Mouse (Mus musculus): ENCODE results near the gene Gm9774. TPM values are rescaled to one million over a fixed set of nuclear protein-coding genes. Genes with fewer than 3 reads are reported as not detected.

The Gm9774 gene
- polyA plus RNA-seq, 1 experiment from 2014 or later = 7.5 TPM

GRCm38 (mm10) chr3:92417782-92418181 lies 11.4 kb downstream of the Gm9774 start, which contains the start of gene Sprr2j-ps:
Sprr2j-ps (plus strand) TSS chr3:92418082.
- no peak within 1 kb of the TSS for H3K27ac ChIP-seq (ENCODE audit: low read length)
- ATAC-seq (ENCODE audit: insufficient number of reproducible peaks, insufficient read depth, low FRiP score, low read depth) = no peak
- H3K4me2 ChIP-seq (replicated peaks; ENCODE audit: low read depth, low read length) = no peak within 1 kb of the TSS
- no peaks in the 10 kb centered on the region for H3K4me1 ChIP-seq (ENCODE audit: control insufficient read depth, insufficient read depth, low read length)
- 90% methylated on average over 2 of the region's 2 CpGs for WGBS
- no peak within 1 kb of the TSS for H3K9ac ChIP-seq (replicated peaks; ENCODE audit: low read depth, low read length)
- no peak within 1 kb of the TSS for H3K4me3 ChIP-seq (ENCODE audit: low read depth, low read length)
- no peaks in the 10 kb centered on the region for H3K36me3 ChIP-seq (ENCODE audit: control insufficient read depth, insufficient read depth, low read length)
- no peaks in the 10 kb centered on the region for H3K9me3 ChIP-seq (ENCODE audit: control insufficient read depth, low read depth, low read length)
- no peaks in the 10 kb centered on the region for H3K27me3 ChIP-seq (ENCODE audit: control insufficient read depth, insufficient read depth, low read length)

DNA sequence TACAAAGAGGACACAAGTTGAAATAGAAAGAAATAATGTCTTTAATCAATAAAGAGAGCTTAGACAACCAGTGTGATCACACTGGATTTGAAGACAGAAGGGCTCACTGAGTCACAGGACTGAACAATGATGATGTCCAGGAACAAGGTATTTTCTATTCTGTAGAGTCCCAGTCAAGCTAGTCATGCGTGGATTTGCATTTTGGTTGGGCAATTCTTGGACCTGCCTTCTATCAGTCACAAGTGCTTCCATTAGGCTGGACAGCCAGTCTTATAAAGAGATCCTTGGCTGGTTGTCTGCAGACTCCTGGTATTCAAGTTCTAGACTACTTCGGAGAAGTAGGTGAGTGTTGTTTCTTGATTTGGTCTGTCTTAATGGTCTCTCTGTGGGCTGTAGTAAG lies 21.5 kb downstream of the Gm9774 start, which contains the start of gene Sprr2i:
Sprr2i (plus strand) TSS at position 301 of the 400 bp plus-strand sequence.
- H3K36me3 ChIP-seq (ENCODE audit: control insufficient read depth, insufficient read depth, low read length) = no peaks in the 10 kb centered on the region
- H3K4me1 ChIP-seq (ENCODE audit: control insufficient read depth, insufficient read depth, low read length) = no peaks in the 10 kb centered on the region
- no peak within 1 kb of the TSS for H3K4me3 ChIP-seq (ENCODE audit: low read depth, low read length)
- H3K27ac ChIP-seq (ENCODE audit: low read length) = no peak within 1 kb of the TSS
- H3K9ac ChIP-seq (replicated peaks; ENCODE audit: low read depth, low read length) = no peak within 1 kb of the TSS
- 84% methylated on average over 2 of the region's 2 CpGs for WGBS
- no peaks in the 10 kb centered on the region for H3K27me3 ChIP-seq (ENCODE audit: control insufficient read depth, insufficient read depth, low read length)
- H3K9me3 ChIP-seq (ENCODE audit: control insufficient read depth, low read depth, low read length) = no peaks in the 10 kb centered on the region
- H3K4me2 ChIP-seq (replicated peaks; ENCODE audit: low read depth, low read length) = no peak within 1 kb of the TSS
- no peak for ATAC-seq (ENCODE audit: insufficient number of reproducible peaks, insufficient read depth, low FRiP score, low read depth)

DNA sequence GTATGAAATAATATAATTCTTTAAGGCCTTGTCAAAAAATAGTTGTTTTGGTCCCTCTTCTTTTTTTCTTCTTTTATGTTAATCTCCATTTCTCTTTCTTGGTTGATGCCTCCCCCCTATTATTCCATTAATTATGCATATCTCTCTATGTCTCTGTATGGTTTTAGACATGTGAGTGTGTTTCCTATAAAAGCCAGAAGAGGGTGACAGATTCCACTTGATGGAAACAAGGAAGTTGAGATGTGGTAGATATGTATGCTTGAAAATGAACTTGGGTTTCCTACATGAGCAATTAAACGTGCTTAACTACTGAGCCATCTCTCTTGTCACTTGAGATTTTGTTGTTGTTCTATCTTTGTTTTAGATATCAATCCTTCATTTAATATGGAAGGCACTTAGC lies 34.9 kb downstream of the Gm9774 start:
- Histone ChIP-seq H3K27ac (ENCODE audit: low read length) (no peak overlapping the region), H3K4me2 (replicated peaks; ENCODE audit: low read depth, low read length) (no peak overlapping the region), H3K9ac (replicated peaks; ENCODE audit: low read depth, low read length) (no peak overlapping the region), H3K9me3 (ENCODE audit: control insufficient read depth, low read depth, low read length) (no peaks in the 10 kb centered on the region), H3K36me3 (ENCODE audit: control insufficient read depth, insufficient read depth, low read length) (no peaks in the 10 kb centered on the region), H3K4me1 (ENCODE audit: control insufficient read depth, insufficient read depth, low read length) (no peaks in the 10 kb centered on the region), H3K4me3 (ENCODE audit: low read depth, low read length) (no peak overlapping the region), H3K27me3 (ENCODE audit: control insufficient read depth, insufficient read depth, low read length) (no peaks in the 10 kb centered on the region)
- 45% methylated on average over 1 of the region's 1 CpGs for WGBS
- ATAC-seq (ENCODE audit: insufficient number of reproducible peaks, insufficient read depth, low FRiP score, low read depth) = no peak

DNA sequence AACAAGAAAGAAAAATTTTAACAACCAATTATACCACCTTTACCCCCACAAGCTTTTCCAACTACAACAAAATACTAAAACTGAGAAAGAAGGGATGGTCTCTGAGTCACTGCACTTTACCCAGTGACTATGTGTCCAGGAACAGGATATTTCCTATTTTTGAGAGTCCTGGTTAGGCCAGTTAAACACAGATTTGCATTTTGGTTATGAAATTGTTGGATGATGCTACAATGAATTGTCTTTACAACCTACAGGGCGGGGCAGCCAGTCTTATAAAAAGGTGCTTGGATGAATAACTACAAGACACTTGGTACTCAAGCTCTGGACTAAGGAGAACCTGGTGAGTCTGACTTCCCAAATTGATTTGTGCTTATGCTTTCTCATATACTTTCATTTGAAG lies 43.8 kb downstream of the Gm9774 start, which contains the start of gene Sprr2h:
Sprr2h (plus strand) TSS at position 301 of the 400 bp plus-strand sequence.
- no peak within 1 kb of the TSS for H3K27ac ChIP-seq (ENCODE audit: low read length)
- H3K4me1 ChIP-seq (ENCODE audit: control insufficient read depth, insufficient read depth, low read length) = no peaks in the 10 kb centered on the region
- no peak within 1 kb of the TSS for H3K4me2 ChIP-seq (replicated peaks; ENCODE audit: low read depth, low read length)
- H3K9ac ChIP-seq (replicated peaks; ENCODE audit: low read depth, low read length) = no peak within 1 kb of the TSS
- H3K36me3 ChIP-seq (ENCODE audit: control insufficient read depth, insufficient read depth, low read length) = no peaks in the 10 kb centered on the region
- ATAC-seq (ENCODE audit: insufficient number of reproducible peaks, insufficient read depth, low FRiP score, low read depth) = no peak
- WGBS = 82% methylated on average over 1 of the region's 1 CpGs
- no peaks in the 10 kb centered on the region for H3K27me3 ChIP-seq (ENCODE audit: control insufficient read depth, insufficient read depth, low read length)
- no peaks in the 10 kb centered on the region for H3K9me3 ChIP-seq (ENCODE audit: control insufficient read depth, low read depth, low read length)
- no peak within 1 kb of the TSS for H3K4me3 ChIP-seq (ENCODE audit: low read depth, low read length)

Other genes starting within 250 kb of the Gm9774 start
- gene Sprr2a1, start 213.6 kb downstream of the Gm9774 start, polyA plus RNA-seq (2014; fragmentation: Nextera tagmentation; extraction: Ambion mirVana) = 5.3 and 7.6 TPM in 2 replicates
- 258 and 291 TPM in 2 replicates for gene Sprr2a2, start 213.5 kb downstream of the Gm9774 start, polyA plus RNA-seq (2014; fragmentation: Nextera tagmentation; extraction: Ambion mirVana)
- gene Sprr2a3, start 144.0 kb downstream of the Gm9774 start, polyA plus RNA-seq (2014; fragmentation: Nextera tagmentation; extraction: Ambion mirVana) = 19.7 and 23.0 TPM in 2 replicates
- gene Sprr2b, start 112.8 kb downstream of the Gm9774 start, polyA plus RNA-seq (2014; fragmentation: Nextera tagmentation; extraction: Ambion mirVana) = not detected in 2 replicates
- not detected in 2 replicates for gene Sprr2d, start 90.3 kb downstream of the Gm9774 start, polyA plus RNA-seq (2014; fragmentation: Nextera tagmentation; extraction: Ambion mirVana)
- not detected in 2 replicates for gene Sprr2e, start 77.3 kb downstream of the Gm9774 start, polyA plus RNA-seq (2014; fragmentation: Nextera tagmentation; extraction: Ambion mirVana)
- gene Sprr2f, start 64.2 kb downstream of the Gm9774 start, polyA plus RNA-seq (2014; fragmentation: Nextera tagmentation; extraction: Ambion mirVana) = not detected in 2 replicates
- not detected in 2 replicates for gene Sprr2h, start 43.7 kb downstream of the Gm9774 start, polyA plus RNA-seq (2014; fragmentation: Nextera tagmentation; extraction: Ambion mirVana)
- not detected in 2 replicates for gene Sprr2i, start 21.4 kb downstream of the Gm9774 start, polyA plus RNA-seq (2014; fragmentation: Nextera tagmentation; extraction: Ambion mirVana)
- gene Sprr2j-ps, start 11.3 kb downstream of the Gm9774 start, polyA plus RNA-seq (2014; fragmentation: Nextera tagmentation; extraction: Ambion mirVana) = not detected in 2 replicates
- not detected in 2 replicates for gene Sprr2k, start 3.2 kb upstream of the Gm9774 start, polyA plus RNA-seq (2014; fragmentation: Nextera tagmentation; extraction: Ambion mirVana)
- not detected in 2 replicates for gene Sprr1b, start 9.4 kb upstream of the Gm9774 start, polyA plus RNA-seq (2014; fragmentation: Nextera tagmentation; extraction: Ambion mirVana)
- 0.20 and 0.97 TPM in 2 replicates for gene Sprr3, start 29.3 kb upstream of the Gm9774 start, polyA plus RNA-seq (2014; fragmentation: Nextera tagmentation; extraction: Ambion mirVana)
- gene Sprr1a, start 56.5 kb upstream of the Gm9774 start, polyA plus RNA-seq (2014; fragmentation: Nextera tagmentation; extraction: Ambion mirVana) = 26.0 and 31.7 TPM in 2 replicates
- not detected in 2 replicates for gene Sprr4, start 71.1 kb upstream of the Gm9774 start, polyA plus RNA-seq (2014; fragmentation: Nextera tagmentation; extraction: Ambion mirVana)
- gene 2310046K23Rik, start 105.1 kb upstream of the Gm9774 start, polyA plus RNA-seq (2014; fragmentation: Nextera tagmentation; extraction: Ambion mirVana) = not detected in 2 replicates
- gene Ivl, start 144.3 kb upstream of the Gm9774 start, polyA plus RNA-seq (2014; fragmentation: Nextera tagmentation; extraction: Ambion mirVana) = 0.25 and 0.52 TPM in 2 replicates
- gene Smcp, start 159.6 kb upstream of the Gm9774 start, polyA plus RNA-seq (2014; fragmentation: Nextera tagmentation; extraction: Ambion mirVana) = not detected in 2 replicates
- gene 2210017I01Rik, start 178.1 kb upstream of the Gm9774 start, polyA plus RNA-seq (2014; fragmentation: Nextera tagmentation; extraction: Ambion mirVana) = not detected in 2 replicates
- gene Lce6a, start 192.2 kb upstream of the Gm9774 start, polyA plus RNA-seq (2014; fragmentation: Nextera tagmentation; extraction: Ambion mirVana) = not detected in 2 replicates
- not detected in 2 replicates for gene Lce1a1, start 218.9 kb upstream of the Gm9774 start, polyA plus RNA-seq (2014; fragmentation: Nextera tagmentation; extraction: Ambion mirVana)
- gene Lce1b, start 227.5 kb upstream of the Gm9774 start, polyA plus RNA-seq (2014; fragmentation: Nextera tagmentation; extraction: Ambion mirVana) = not detected in 2 replicates
- gene Lce1a2, start 240.9 kb upstream of the Gm9774 start, polyA plus RNA-seq (2014; fragmentation: Nextera tagmentation; extraction: Ambion mirVana) = not detected in 2 replicates
- gene Lce1c, start 249.8 kb upstream of the Gm9774 start, polyA plus RNA-seq (2014; fragmentation: Nextera tagmentation; extraction: Ambion mirVana) = not detected in 2 replicates

Measured in stomach, embryonic 14.5 days (tissue).